Mouse (Mus musculus) MEL (cell line): Measurements from ENCODE around the gene Lrrfip2.

Source experiments
- BHLHE40 ChIP-seq: IDR thresholded peaks from 2 replicates; pipeline ENCODE4 v1.6.1; 2012; ENCODE audit warnings: low read depth, mild to moderate bottlenecking, inconsistent platforms, low read length, improper control_type of control experiment, borderline replicate concordance
- CHD2 ChIP-seq: IDR thresholded peaks from 2 replicates; pipeline ENCODE4 v1.6.1; 2011; ENCODE audit warnings: low read length, improper control_type of control experiment
- CTCF ChIP-seq, 3 experiments: IDR thresholded peaks in 2 of 3; conservative IDR thresholded peaks in 1 of 3; 2 replicates each; pipeline ENCODE4 v1.5.1; 2011 to 2012; ENCODE audit warnings: low read length in 3 of 3, low read depth in 2 of 3, mild to moderate bottlenecking in 2 of 3, improper control_type of control experiment in 1 of 3, inconsistent platforms in 1 of 3, mixed read lengths in 1 of 3, moderate library complexity in 1 of 3; ENCODE audit not compliant: control insufficient read depth in 1 of 3, insufficient read depth in 1 of 3, poor library complexity in 1 of 3, severe bottlenecking in 1 of 3
- E2F4 ChIP-seq: IDR thresholded peaks from 2 replicates; pipeline ENCODE4 v1.6.1; 2011; ENCODE audit warnings: low read depth, low read length, improper control_type of control experiment, borderline replicate concordance
- ELF1 ChIP-seq: IDR thresholded peaks from 2 replicates; pipeline ENCODE4 v1.6.1; 2014; ENCODE audit warnings: low read depth, mild to moderate bottlenecking, inconsistent platforms, low read length, improper control_type of control experiment, moderate library complexity
- EP300 ChIP-seq, 2 experiments: IDR thresholded peaks; 2 replicates each; pipeline ENCODE4 v1.6.1; 2011; ENCODE audit warnings: improper control_type of control experiment in 2 of 2, low read length in 2 of 2, low read depth in 1 of 2, mild to moderate bottlenecking in 1 of 2
- GABPA ChIP-seq: IDR thresholded peaks from 2 replicates; pipeline ENCODE4 v1.6.1; 2012; ENCODE audit warnings: low read depth, mild to moderate bottlenecking, inconsistent platforms, low read length, improper control_type of control experiment, moderate library complexity
- NRF1 ChIP-seq: IDR thresholded peaks from 2 replicates; pipeline ENCODE4 v1.6.1; 2014; ENCODE audit warnings: low read depth, mild to moderate bottlenecking, inconsistent platforms, low read length, improper control_type of control experiment, moderate library complexity; ENCODE audit not compliant: poor library complexity, insufficient read depth, severe bottlenecking
- POLR2A ChIP-seq, 2 experiments: IDR thresholded peaks; 2 replicates each; pipeline ENCODE4 v1.6.1; 2011 to 2012; ENCODE audit warnings: low read length in 2 of 2, mild to moderate bottlenecking in 2 of 2, control low read depth in 1 of 2, improper control_type of control experiment in 1 of 2, low read depth in 1 of 2, moderate library complexity in 1 of 2; ENCODE audit not compliant: control insufficient read depth in 1 of 2, insufficient read depth in 1 of 2, poor library complexity in 1 of 2
- POLR2AphosphoS2 ChIP-seq: IDR thresholded peaks from 2 replicates; pipeline ENCODE4 v1.6.1; 2011; ENCODE audit warnings: low read length, improper control_type of control experiment
- POLR2AphosphoS5 ChIP-seq: IDR thresholded peaks from 2 replicates; pipeline ENCODE4 v1.6.1; 2012; ENCODE audit warnings: low read depth, borderline replicate concordance, mild to moderate bottlenecking, inconsistent platforms, low read length, moderate library complexity, mixed read lengths
- TAL1 ChIP-seq: IDR thresholded peaks from 2 replicates; pipeline ENCODE4 v1.6.1; 2012; ENCODE audit warnings: mild to moderate bottlenecking, inconsistent platforms, low read length, moderate library complexity, mixed read lengths
- TCF12 ChIP-seq: IDR thresholded peaks from 2 replicates; pipeline ENCODE4 v1.6.1; 2014; ENCODE audit warnings: low read depth, mild to moderate bottlenecking, inconsistent platforms, low read length, improper control_type of control experiment, moderate library complexity
- ZMIZ1 ChIP-seq: IDR thresholded peaks from 2 replicates; pipeline ENCODE4 v1.6.1; 2012; ENCODE audit warnings: low read depth, mild to moderate bottlenecking, inconsistent platforms, low read length, improper control_type of control experiment, moderate library complexity

GRCm38 (mm10) chr9:111103293-111103692 is 14.1 kb upstream of the Lrrfip2 start:
- TF ChIP-seq CTCF (IDR thresholded peaks at IDR 0.05 in 2 of 3, conservative IDR thresholded peaks at IDR 0.05 in 1 of 3; ENCODE audit: control insufficient read depth in 1 of 3, insufficient read depth in 1 of 3, low read depth in 2 of 3, low read length in 3 of 3, poor library complexity in 1 of 3, severe bottlenecking in 1 of 3), result no peak
- TF ChIP-seq ZMIZ1, result no peak
- no peak for TF ChIP-seq TAL1
- TF ChIP-seq NRF1, result no peak
- TF ChIP-seq CHD2, result no peak
- TF ChIP-seq E2F4, result no peak
- no peak for TF ChIP-seq ELF1
- no peak for TF ChIP-seq POLR2AphosphoS2
- no peak for TF ChIP-seq TCF12
- no peak for TF ChIP-seq POLR2AphosphoS5
- TF ChIP-seq EP300 (IDR thresholded peaks at IDR 0.05; ENCODE audit: low read depth in 1 of 2, low read length in 2 of 2), result no peak
- TF ChIP-seq POLR2A (IDR thresholded peaks at IDR 0.05; ENCODE audit: control insufficient read depth in 1 of 2, insufficient read depth in 1 of 2, low read depth in 1 of 2, low read length in 2 of 2, poor library complexity in 1 of 2), result no peak
- TF ChIP-seq GABPA, result no peak
- no peak for TF ChIP-seq BHLHE40
